Mouse (Mus musculus): Measurements from ENCODE around the gene 2310002L09Rik. TPM values are rescaled to one million over a fixed set of nuclear protein-coding genes. Genes with fewer than 3 reads are reported as not detected.

2310002L09Rik gene
- total RNA-seq (2023) = not detected

DNA sequence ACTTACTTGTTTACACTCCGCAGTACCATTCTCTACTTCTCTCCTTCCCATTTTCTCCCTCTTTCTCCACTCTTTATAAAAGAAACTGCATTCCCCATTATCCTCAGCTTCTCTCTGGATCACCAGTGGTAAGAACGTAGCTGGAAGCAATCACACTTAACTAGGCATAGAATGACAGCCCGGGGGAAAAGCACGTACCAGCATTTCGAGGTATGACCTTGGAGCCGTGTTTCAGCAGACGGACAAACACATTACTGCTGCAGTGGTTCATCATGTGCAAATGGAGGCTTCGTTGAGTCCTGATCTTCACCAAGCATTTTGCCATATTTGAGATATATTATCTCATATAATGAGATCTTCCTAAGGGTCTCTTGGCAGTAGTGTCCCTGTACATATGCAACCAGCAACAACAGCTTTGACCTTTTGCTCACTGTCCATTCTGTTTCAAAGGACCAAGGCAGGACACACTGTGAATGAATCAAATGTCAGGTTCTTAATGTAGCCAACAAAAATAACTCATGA is at the start of gene 2310002L09Rik:
Gene 2310002L09Rik, minus strand, starts transcription at position 472 of the 522 bp plus-strand sequence.

DNA sequence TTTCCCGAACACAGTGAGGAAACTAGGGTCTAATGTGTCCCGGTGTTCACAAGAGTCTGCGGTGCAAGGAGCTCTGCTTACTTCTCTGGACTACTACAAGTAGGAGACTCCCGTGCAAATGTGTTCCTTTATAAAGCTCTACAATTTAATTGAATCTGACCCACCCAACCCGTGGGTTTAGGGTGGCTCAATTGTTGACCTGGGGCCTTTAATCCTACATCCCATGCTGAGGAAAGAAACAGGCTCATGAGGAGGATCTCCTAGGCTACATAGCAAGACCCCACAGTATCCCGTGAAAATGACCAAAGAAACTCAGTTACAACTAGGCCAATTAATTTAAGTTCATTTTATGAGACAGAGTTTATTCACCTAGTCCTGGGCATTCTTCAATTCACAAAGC is 30.0 kb downstream of the 2310002L09Rik start, which contains the start of gene Gm11756:
Gene Gm11756, minus strand, starts transcription at position 101 of the 400 bp plus-strand sequence.

DNA sequence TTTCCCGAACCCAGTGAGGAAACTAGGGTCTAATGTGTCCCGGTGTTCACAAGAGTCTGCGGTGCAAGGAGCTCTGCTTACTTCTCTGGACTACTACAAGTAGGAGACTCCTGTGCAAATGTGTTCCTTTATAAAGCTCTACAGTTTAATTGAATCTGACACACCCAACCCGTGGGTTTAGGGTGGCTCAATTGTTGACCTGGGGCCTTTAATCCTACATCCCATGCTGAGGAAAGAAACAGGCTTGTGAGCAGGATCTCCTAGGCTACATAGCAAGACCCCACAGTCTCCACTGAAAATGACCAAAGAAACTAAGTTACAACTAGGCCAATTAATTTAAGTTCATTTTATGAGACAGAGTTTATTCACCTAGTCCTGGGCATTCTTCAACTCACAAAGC is 44.8 kb downstream of the 2310002L09Rik start, which contains the start of gene Gm13871:
Gene Gm13871, minus strand, starts transcription at position 101 of the 400 bp plus-strand sequence.

DNA sequence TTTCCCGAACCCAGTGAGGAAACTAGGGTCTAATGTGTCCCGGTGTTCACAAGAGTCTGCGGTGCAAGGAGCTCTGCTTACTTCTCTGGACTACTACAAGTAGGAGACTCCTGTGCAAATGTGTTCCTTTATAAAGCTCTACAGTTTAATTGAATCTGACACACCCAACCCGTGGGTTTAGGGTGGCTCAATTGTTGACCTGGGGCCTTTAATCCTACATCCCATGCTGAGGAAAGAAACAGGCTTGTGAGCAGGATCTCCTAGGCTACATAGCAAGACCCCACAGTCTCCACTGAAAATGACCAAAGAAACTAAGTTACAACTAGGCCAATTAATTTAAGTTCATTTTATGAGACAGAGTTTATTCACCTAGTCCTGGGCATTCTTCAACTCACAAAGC is 59.6 kb downstream of the 2310002L09Rik start, which contains the start of gene Gm11757:
Gene Gm11757, minus strand, starts transcription at position 101 of the 400 bp plus-strand sequence.

Other genes starting within 250 kb of the 2310002L09Rik start
- not detected for gene Rasef, start 159.9 kb downstream of the 2310002L09Rik start, total RNA-seq (2023)
- not detected for gene Gm11758, start 74.6 kb downstream of the 2310002L09Rik start, total RNA-seq (2023)
- not detected for gene Gm11757, start 59.7 kb downstream of the 2310002L09Rik start, total RNA-seq (2023)
- not detected for gene Gm13871, start 44.9 kb downstream of the 2310002L09Rik start, total RNA-seq (2023)
- not detected for gene Gm11756, start 30.1 kb downstream of the 2310002L09Rik start, total RNA-seq (2023)
- gene Frmd3, start 62.6 kb upstream of the 2310002L09Rik start, total RNA-seq (2023) = not detected

Measured in CD8-positive naive resting alpha-beta T cell, adult 57 days (primary cell).